Mouse (Mus musculus) lung, postnatal 0 days (tissue): ENCODE results near the gene Cdk5rap1.

Source experiments
- CTCF ChIP-seq: IDR thresholded peaks from 2 replicates; pipeline ENCODE4 v1.5.1; 2016; ENCODE audit warnings: antibody characterized with exemption, mild to moderate bottlenecking
- EP300 ChIP-seq: IDR thresholded peaks from 2 replicates; pipeline ENCODE4 v1.6.1; 2016; ENCODE audit warnings: antibody characterized with exemption, mild to moderate bottlenecking, control low read depth

- TF ChIP-seq CTCF (no peak), EP300 (no peak)
These were observed 6.3 kb upstream of the Cdk5rap1 start for GRCm38 (mm10) chr2:154379103-154379502.
